Mouse (Mus musculus): ENCODE data around the gene Abt1. TPM values are rescaled to one million over a fixed set of nuclear protein-coding genes. Genes with fewer than 3 reads are reported as not detected.

The Abt1 gene
- polyA plus RNA-seq, 1 experiment from 2014 or later, result 10.1 TPM

DNA sequence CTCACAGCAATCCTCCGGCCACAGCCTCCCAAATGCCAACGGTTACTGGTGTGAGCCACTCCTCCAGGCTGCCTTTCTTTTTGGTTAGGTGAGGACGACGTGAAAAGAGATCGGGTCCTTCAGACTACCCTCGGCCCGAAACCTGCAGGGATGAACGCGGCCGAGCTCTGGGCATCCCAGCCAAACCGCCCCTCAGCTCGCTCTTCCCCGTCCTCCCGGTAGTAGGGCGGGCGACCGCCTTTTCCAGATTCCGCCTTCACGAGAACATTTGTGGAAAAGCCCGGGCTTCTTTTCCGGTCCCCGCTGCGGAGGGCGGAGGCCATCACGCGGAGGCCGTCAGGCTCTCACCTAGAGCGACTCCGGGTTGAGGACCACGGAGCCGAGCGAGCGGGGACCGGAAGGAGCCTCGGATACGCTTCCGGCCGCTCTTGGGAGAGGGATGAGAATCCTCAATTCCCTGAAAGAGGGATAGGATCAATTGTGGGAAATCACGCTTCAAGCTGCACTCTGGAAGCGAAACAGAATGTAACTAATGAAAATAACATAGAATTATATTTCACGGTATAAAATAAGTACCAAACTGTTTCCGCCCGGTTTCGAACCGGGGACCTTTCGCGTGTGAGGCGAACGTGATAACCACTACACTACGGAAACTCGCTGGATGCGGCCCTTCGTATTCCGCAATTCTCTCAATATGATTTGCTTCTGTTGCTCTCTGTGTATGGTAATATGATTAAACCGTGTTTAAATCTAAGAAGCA, 22.1 kb upstream of the Abt1 start:
- WGBS, result under 1% methylated on average over 55 of the region's 55 CpGs
- peak overlapping the region; percentile 76 for H3K4me2 ChIP-seq (ENCODE audit: low read length)

DNA sequence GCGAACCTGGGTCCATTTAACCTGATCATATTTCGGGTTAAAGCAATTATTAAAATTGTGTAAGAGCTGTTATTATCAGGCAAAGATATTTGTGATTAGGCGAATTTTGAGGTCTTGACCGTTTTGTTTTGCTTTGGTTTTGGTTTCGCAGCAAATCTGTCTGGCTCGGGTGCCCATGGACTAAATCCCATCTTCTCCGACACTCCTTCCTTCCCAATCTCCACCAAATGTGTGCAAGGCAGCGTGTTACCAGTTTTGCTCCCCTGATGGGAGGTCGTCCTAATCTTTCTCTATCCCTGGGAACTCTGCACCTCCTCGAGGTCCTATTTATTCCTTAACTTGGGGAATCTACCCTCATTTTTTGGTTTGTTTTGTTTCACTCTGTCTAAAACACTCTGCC, 21.5 kb upstream of the Abt1 start:
- 2% methylated on average over 10 of the region's 10 CpGs for WGBS
- Histone ChIP-seq H3K9ac (ENCODE audit: low read depth, low read length) (peak overlapping the region; percentile 93), H3K27ac (ENCODE audit: low read depth, low read length) (peak overlapping the region; percentile 98), H3K4me2 (ENCODE audit: low read length) (peak overlapping the region; percentile 76), H3K36me3 (ENCODE audit: control insufficient read depth, insufficient read depth, low read length) (no peaks in the 10 kb centered on the region), H3K4me1 (ENCODE audit: control insufficient read depth, insufficient read depth, low read depth, low read length) (peaks cover 12% of the 10 kb centered on the region), H3K27me3 (replicated peaks; ENCODE audit: control insufficient read depth, insufficient read depth, low read length) (no peaks in the 10 kb centered on the region), H3K9me3 (ENCODE audit: control insufficient read depth, low read length) (no peaks in the 10 kb centered on the region), H3K4me3 (ENCODE audit: low read length) (peak overlapping the region; percentile 81)
- ATAC-seq, result no peak

More for the DNA sequence above, 22.1 kb upstream of the Abt1 start:
- H3K27me3 ChIP-seq (replicated peaks; ENCODE audit: control insufficient read depth, insufficient read depth, low read length), result no peaks in the 10 kb centered on the region
- peak overlapping the region; percentile 98 for H3K27ac ChIP-seq (ENCODE audit: low read depth, low read length)
- peak; percentile 92 for ATAC-seq
- no peaks in the 10 kb centered on the region for H3K9me3 ChIP-seq (ENCODE audit: control insufficient read depth, low read length)
- no peaks in the 10 kb centered on the region for H3K36me3 ChIP-seq (ENCODE audit: control insufficient read depth, insufficient read depth, low read length)
- H3K4me3 ChIP-seq (ENCODE audit: low read length), result peak overlapping the region; percentile 81
- H3K4me1 ChIP-seq (ENCODE audit: control insufficient read depth, insufficient read depth, low read depth, low read length), result peaks cover 12% of the 10 kb centered on the region
- peak overlapping the region; percentile 93 for H3K9ac ChIP-seq (ENCODE audit: low read depth, low read length)

DNA sequence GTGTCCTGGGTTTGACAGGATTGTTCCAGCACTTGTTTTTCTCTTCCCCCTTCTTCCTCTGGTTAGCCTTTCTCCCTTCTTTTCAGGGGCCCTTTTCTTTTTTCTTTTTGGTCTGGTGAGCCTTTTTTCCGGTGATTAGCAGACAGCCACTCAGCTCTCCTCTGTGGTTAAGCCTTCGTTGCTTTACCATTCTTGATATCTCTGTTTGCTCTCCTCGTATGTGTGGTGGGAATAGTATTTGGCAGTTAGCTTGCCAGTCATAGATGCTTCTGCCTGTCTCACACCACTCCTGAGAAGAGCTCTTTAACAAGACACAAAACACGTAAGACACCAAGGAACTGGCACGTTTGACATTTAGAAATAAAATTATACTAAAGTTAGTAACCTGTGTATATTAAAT, 20.8 kb upstream of the Abt1 start:
- Histone ChIP-seq H3K9ac (ENCODE audit: low read depth, low read length) (peak overlapping the region; percentile 38), H3K4me1 (ENCODE audit: control insufficient read depth, insufficient read depth, low read depth, low read length) (peaks cover 12% of the 10 kb centered on the region), H3K27me3 (replicated peaks; ENCODE audit: control insufficient read depth, insufficient read depth, low read length) (no peaks in the 10 kb centered on the region), H3K4me3 (ENCODE audit: low read length) (peak overlapping the region; percentile 81; the same call in 1 of the 2 replicates), H3K4me2 (ENCODE audit: low read length) (peak overlapping the region; percentile 76), H3K36me3 (ENCODE audit: control insufficient read depth, insufficient read depth, low read length) (no peaks in the 10 kb centered on the region), H3K9me3 (ENCODE audit: control insufficient read depth, low read length) (no peaks in the 10 kb centered on the region), H3K27ac (ENCODE audit: low read depth, low read length) (no peak overlapping the region; the same call in 1 of the 2 replicates)
- 51% methylated on average over 5 of the region's 5 CpGs for WGBS
- ATAC-seq, result no peak

DNA sequence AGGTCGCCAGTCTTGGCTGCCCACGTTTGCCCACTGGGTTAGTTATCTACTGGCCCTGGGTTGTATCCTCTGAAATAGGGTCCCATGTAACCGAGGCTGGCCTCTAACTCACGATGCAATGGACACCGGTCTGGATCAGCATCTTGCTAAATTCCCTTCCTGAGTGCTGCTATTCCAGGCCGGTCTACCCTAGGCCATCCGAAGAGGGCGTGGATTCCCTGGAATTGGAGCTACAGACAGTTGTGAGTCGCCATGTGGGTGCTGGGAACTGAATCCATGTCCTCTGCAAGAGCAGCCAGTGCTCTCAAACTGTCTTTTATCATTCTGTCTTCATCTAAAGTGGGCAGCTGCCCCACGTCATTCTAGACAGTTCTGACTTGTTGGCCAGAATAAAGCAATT, 16.2 kb upstream of the Abt1 start:
- ATAC-seq, result no peak
- H3K9ac ChIP-seq (ENCODE audit: low read depth, low read length), result no peak overlapping the region
- no peak overlapping the region for H3K4me3 ChIP-seq (ENCODE audit: low read length)

DNA sequence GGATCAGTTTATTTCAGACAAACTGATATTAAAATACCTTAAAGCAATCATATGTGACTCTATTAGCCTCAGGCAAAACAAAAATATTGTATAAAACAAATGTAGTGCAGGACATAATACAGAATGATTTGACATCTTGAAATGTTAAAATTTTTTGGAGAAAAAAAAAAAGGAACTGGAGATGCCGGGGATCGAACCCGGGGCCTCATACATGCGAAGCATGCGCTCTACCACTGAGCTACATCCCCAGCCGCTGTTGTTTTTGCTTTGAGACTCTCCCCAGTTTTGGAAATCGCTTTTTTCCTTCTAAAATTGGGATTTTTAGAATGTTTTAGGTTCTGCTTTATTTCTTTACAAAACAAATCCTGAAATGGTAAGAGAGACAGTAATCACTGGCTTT, 14.9 kb upstream of the Abt1 start:
- Histone ChIP-seq H3K9ac (ENCODE audit: low read depth, low read length) (peak overlapping the region; percentile 41), H3K4me3 (ENCODE audit: low read length) (peak overlapping the region; percentile 57), H3K27ac (ENCODE audit: low read depth, low read length) (no peak overlapping the region), H3K4me2 (ENCODE audit: low read length) (peak overlapping the region; percentile 77), H3K9me3 (ENCODE audit: control insufficient read depth, low read length) (no peaks in the 10 kb centered on the region), H3K4me1 (ENCODE audit: control insufficient read depth, insufficient read depth, low read depth, low read length) (peaks cover 6% of the 10 kb centered on the region), H3K27me3 (replicated peaks; ENCODE audit: control insufficient read depth, insufficient read depth, low read length) (no peaks in the 10 kb centered on the region), H3K36me3 (ENCODE audit: control insufficient read depth, insufficient read depth, low read length) (no peaks in the 10 kb centered on the region)
- WGBS, result under 1% methylated on average over 7 of the region's 7 CpGs
- peak; percentile 28; the same call in 1 of the 2 replicates for ATAC-seq

More for the DNA sequence above, 16.2 kb upstream of the Abt1 start:
- 71% methylated on average over 10 of the region's 10 CpGs for WGBS
- no peak overlapping the region for H3K27ac ChIP-seq (ENCODE audit: low read depth, low read length)
- no peaks in the 10 kb centered on the region for H3K27me3 ChIP-seq (replicated peaks; ENCODE audit: control insufficient read depth, insufficient read depth, low read length)
- no peaks in the 10 kb centered on the region for H3K36me3 ChIP-seq (ENCODE audit: control insufficient read depth, insufficient read depth, low read length)
- H3K4me1 ChIP-seq (ENCODE audit: control insufficient read depth, insufficient read depth, low read depth, low read length), result peaks cover 9% of the 10 kb centered on the region
- no peak overlapping the region for H3K4me2 ChIP-seq (ENCODE audit: low read length)
- H3K9me3 ChIP-seq (ENCODE audit: control insufficient read depth, low read length), result no peaks in the 10 kb centered on the region

DNA sequence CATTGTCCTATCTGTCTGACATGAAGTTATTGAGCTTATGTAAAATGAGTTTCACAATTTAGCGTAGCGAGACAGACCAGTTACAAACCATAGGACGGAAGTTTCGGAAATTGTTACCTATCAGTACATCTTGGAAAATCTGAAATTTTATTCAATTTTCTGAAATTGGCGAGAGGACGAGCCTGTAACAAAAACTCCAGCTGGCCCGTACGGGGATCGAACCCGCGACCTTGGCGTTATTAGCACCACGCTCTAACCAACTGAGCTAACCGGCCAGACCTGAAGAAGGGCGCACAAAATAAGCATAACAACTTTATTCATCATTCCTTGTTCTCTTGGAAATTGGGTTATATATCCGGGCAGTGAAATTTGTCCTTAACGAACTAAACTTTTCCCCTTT, 14.2 kb upstream of the Abt1 start:
- no peaks in the 10 kb centered on the region for H3K36me3 ChIP-seq (ENCODE audit: control insufficient read depth, insufficient read depth, low read length)
- H3K4me3 ChIP-seq (ENCODE audit: low read length), result peak overlapping the region; percentile 57
- H3K4me1 ChIP-seq (ENCODE audit: control insufficient read depth, insufficient read depth, low read depth, low read length), result peaks cover 9% of the 10 kb centered on the region
- H3K9ac ChIP-seq (ENCODE audit: low read depth, low read length), result peak overlapping the region; percentile 62
- peak overlapping the region; percentile 77 for H3K4me2 ChIP-seq (ENCODE audit: low read length)
- ATAC-seq, result peak; percentile 90
- 0% methylated on average over 17 of the region's 17 CpGs for WGBS
- H3K9me3 ChIP-seq (ENCODE audit: control insufficient read depth, low read length), result no peaks in the 10 kb centered on the region
- no peaks in the 10 kb centered on the region for H3K27me3 ChIP-seq (replicated peaks; ENCODE audit: control insufficient read depth, insufficient read depth, low read length)
- H3K27ac ChIP-seq (ENCODE audit: low read depth, low read length), result no peak overlapping the region; the same call in 1 of the 2 replicates

DNA sequence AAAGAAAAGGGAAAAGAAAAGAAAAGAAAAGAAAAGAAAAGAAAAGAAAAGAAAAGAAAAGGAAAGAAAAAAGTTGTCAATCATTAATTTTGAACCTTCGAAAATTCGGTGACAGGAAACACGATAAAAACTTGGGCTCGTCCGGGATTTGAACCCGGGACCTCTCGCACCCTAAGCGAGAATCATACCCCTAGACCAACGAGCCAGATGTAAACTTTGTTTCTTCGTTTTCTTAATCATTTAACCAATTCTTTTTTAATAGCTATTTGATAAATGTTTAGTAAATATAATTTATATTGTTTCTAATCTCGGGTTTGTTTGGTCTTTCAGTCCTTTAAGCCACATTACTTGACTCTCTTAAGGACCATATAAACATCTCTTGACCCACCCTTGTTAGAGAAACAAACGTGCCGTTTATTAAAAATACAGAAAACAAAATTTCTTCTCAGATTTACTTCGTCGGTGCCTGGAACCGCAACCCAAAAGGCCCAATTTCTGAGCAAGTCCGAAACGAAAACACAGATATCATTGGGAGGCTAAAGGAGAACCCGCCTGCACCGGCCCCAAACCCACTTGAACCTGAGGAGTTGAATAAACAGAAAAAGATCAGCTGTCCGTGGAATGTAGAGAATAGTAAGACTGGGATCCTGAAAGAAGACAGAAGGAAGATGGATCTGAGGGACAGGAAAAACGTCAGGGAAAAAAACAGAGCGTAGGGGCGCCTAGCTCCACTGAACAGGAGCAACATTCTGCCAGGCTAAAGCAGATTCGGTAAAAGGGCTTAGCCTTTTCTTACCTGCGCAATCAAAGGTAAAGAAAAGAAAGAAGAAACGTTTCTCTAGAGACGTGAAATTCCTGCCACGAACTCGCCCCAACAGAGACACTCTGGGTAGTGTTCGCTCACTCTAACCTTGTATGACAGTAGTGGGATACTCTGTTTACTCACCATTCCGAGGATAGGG, 13.5 kb upstream of the Abt1 start:
- Histone ChIP-seq H3K9ac (ENCODE audit: low read depth, low read length) (peak overlapping the region; percentile 62), H3K4me2 (ENCODE audit: low read length) (peak overlapping the region; percentile 77), H3K4me3 (ENCODE audit: low read length) (peak overlapping the region; percentile 57), H3K27me3 (replicated peaks; ENCODE audit: control insufficient read depth, insufficient read depth, low read length) (no peaks in the 10 kb centered on the region), H3K4me1 (ENCODE audit: control insufficient read depth, insufficient read depth, low read depth, low read length) (peaks cover 9% of the 10 kb centered on the region), H3K27ac (ENCODE audit: low read depth, low read length) (peak overlapping the region; percentile 40; the same call in 1 of the 2 replicates), H3K36me3 (ENCODE audit: control insufficient read depth, insufficient read depth, low read length) (no peaks in the 10 kb centered on the region), H3K9me3 (ENCODE audit: control insufficient read depth, low read length) (no peaks in the 10 kb centered on the region)
- WGBS, result under 1% methylated on average over 32 of the region's 32 CpGs
- ATAC-seq, result peak; percentile 26

DNA sequence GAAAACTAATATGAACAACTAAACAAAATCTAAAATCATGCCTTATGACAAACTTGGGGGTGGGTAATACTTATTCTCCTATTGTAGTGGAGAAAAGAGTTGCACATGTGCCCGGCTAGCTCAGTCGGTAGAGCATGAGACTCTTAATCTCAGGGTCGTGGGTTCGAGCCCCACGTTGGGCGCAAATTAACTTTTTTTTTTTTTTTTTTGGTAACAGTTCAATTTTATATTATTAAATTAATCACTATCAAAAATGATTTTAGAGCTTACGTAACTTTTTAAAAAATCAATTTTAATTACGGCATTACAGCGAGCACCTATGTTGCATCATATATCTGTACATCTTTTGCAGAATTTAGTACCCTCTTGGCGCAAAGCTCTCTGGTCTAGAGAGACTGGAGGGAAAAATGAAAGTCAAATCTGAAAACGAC, 12.6 kb upstream of the Abt1 start:
- no peak overlapping the region for H3K9ac ChIP-seq (ENCODE audit: low read depth, low read length)
- no peaks in the 10 kb centered on the region for H3K36me3 ChIP-seq (ENCODE audit: control insufficient read depth, insufficient read depth, low read length)
- no peaks in the 10 kb centered on the region for H3K9me3 ChIP-seq (ENCODE audit: control insufficient read depth, low read length)
- no peak overlapping the region for H3K27ac ChIP-seq (ENCODE audit: low read depth, low read length)
- 1% methylated on average over 11 of the region's 11 CpGs for WGBS
- H3K4me1 ChIP-seq (ENCODE audit: control insufficient read depth, insufficient read depth, low read depth, low read length), result peaks cover 9% of the 10 kb centered on the region
- peak overlapping the region; percentile 72 for H3K4me2 ChIP-seq (ENCODE audit: low read length)
- H3K27me3 ChIP-seq (replicated peaks; ENCODE audit: control insufficient read depth, insufficient read depth, low read length), result no peaks in the 10 kb centered on the region
- ATAC-seq, result no peak
- H3K4me3 ChIP-seq (ENCODE audit: low read length), result peak overlapping the region; percentile 47

DNA sequence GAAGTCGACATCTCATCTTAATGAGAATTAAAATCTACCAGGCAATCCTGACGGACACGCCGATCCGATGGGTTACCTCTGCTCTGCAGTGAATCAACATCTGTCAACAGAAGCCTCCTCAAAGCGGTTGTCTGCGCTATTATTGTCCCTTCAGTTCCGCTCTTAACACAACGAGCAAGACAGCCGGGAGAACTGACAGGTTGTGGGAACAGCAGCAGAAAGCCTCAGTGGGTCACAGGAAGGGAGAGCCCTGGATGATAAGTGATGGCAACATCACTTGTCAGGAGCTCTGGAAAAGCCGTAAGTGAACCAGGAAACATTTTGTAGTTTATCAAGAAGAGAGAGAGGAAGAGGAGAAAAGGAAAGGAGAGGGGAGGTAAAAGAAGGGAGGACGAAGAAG, 12.0 kb upstream of the Abt1 start:
- H3K4me3 ChIP-seq (ENCODE audit: low read length), result peak overlapping the region; percentile 47
- peak overlapping the region; percentile 72 for H3K4me2 ChIP-seq (ENCODE audit: low read length)
- no peaks in the 10 kb centered on the region for H3K27me3 ChIP-seq (replicated peaks; ENCODE audit: control insufficient read depth, insufficient read depth, low read length)
- no peak overlapping the region for H3K27ac ChIP-seq (ENCODE audit: low read depth, low read length)
- H3K9ac ChIP-seq (ENCODE audit: low read depth, low read length), result peak overlapping the region; percentile 49
- no peaks in the 10 kb centered on the region for H3K9me3 ChIP-seq (ENCODE audit: control insufficient read depth, low read length)
- WGBS, result 3% methylated on average over 12 of the region's 12 CpGs
- no peaks in the 10 kb centered on the region for H3K36me3 ChIP-seq (ENCODE audit: control insufficient read depth, insufficient read depth, low read length)
- ATAC-seq, result no peak
- H3K4me1 ChIP-seq (ENCODE audit: control insufficient read depth, insufficient read depth, low read depth, low read length), result peaks cover 9% of the 10 kb centered on the region

Measured in hindbrain, embryonic 16.5 days (tissue).